Mouse (Mus musculus): ENCODE data around the gene AC109138.7. TPM values are rescaled to one million over a fixed set of nuclear protein-coding genes. Genes with fewer than 3 reads are reported as not detected.
A peak's percentile ranks its signal among the peaks of the same experiment; 100 is the strongest.

AC109138.7 gene
- polyA plus RNA-seq, 1 experiment from 2014 or later = not detected

DNA sequence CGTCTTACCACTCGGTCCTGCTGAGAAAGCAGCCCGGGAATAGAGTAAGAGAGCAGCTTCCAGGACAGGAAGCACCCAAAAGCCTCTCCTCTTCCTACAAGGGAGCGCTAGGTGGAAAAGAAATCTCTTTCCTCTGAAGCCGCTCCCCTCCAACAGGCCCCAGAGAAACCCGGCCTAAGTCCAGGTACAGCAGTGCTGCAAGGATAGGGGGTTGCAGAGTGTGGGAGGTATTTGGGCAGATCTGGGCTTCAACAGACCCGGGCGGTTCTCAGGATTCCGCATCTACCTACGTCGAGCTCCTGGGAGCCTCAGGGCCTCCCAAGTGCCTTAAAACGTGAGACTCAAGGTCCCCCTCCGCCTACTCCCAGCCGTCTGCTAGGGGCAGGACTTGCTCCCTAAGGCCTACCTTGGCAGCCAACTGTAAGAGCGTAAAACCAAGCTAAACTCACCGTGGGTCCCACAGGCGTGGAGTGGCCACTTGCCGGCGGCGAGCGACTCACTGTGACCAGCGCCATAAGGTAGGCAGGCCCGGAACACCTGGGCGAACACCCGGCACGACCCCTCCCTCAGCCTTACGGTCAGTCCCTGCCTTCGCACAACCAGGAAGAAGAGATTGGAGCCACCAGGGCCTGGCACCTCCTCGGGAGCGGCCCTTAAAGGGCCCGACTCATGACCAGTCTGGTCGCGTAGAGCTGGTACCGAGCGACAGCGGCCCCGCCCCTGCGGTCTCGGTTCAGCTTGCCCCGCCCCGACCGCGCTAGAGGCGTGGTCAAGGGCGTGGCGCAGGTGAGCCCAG lies 54.6 kb downstream of the AC109138.7 start, which contains the start of gene Ssh3:
TSS of gene Ssh3 (minus strand) at position 615 of the 796 bp plus-strand sequence.
- 6% methylated on average over 46 of the region's 46 CpGs for WGBS
- Histone ChIP-seq H3K9me3 (ENCODE audit: control insufficient read depth, low read length) (no peaks in the 10 kb centered on the region), H3K4me1 (replicated peaks; ENCODE audit: control insufficient read depth, insufficient read depth, low read length) (0 out of 2 replicates have a peak, but pooled peaks cover 5% of the 10 kb centered on the region), H3K36me3 (ENCODE audit: control insufficient read depth, insufficient read depth) (no peaks in the 10 kb centered on the region), H3K9ac (replicated peaks; ENCODE audit: low read depth, low read length) (peak within 1 kb of the TSS; percentile 49), H3K4me3 (replicated peaks; ENCODE audit: low read length) (peak within 1 kb of the TSS; percentile 34), H3K4me2 (ENCODE audit: low read length) (peak within 1 kb of the TSS; percentile 50), H3K27ac (ENCODE audit: low read length) (no peak within 1 kb of the TSS), H3K27me3 (replicated peaks; ENCODE audit: control insufficient read depth, insufficient read depth, low read length) (peaks cover 9% of the 10 kb centered on the region; the same call in 1 of the 2 replicates)
- ATAC-seq = peak; percentile 49; the same call in 1 of the 2 replicates

DNA sequence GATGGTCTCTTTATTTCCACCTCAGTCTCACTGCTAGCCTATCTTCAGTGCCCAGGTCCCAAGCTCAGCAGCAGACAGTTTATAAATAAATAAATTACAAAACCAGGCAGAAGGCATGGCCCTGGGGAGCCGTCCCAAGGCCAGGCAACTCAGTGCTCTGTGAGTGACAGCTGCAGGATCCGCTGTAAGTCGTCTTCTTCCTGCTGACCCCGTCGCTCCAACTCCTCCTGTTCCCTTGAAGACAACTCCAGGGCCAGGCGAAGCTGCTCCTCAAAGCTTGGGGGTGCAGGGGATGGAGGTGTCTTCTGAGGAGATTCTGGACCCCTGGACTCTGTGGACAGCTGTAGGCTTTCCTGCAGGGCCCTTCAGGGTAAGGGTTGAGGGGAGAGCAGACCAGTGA lies 56.0 kb downstream of the AC109138.7 start:
- ATAC-seq = no peak
- H3K27me3 ChIP-seq (replicated peaks; ENCODE audit: control insufficient read depth, insufficient read depth, low read length) = peaks cover 9% of the 10 kb centered on the region; the same call in 1 of the 2 replicates
- no peaks in the 10 kb centered on the region for H3K36me3 ChIP-seq (ENCODE audit: control insufficient read depth, insufficient read depth)
- no peaks in the 10 kb centered on the region for H3K9me3 ChIP-seq (ENCODE audit: control insufficient read depth, low read length)
- H3K4me2 ChIP-seq (ENCODE audit: low read length) = no peak overlapping the region
- no peak overlapping the region for H3K4me3 ChIP-seq (replicated peaks; ENCODE audit: low read length)
- no peak overlapping the region for H3K27ac ChIP-seq (ENCODE audit: low read length)
- H3K4me1 ChIP-seq (replicated peaks; ENCODE audit: control insufficient read depth, insufficient read depth, low read length) = 0 out of 2 replicates have a peak, but pooled peaks cover 5% of the 10 kb centered on the region
- 76% methylated on average over 6 of the region's 6 CpGs for WGBS
- no peak overlapping the region for H3K9ac ChIP-seq (replicated peaks; ENCODE audit: low read depth, low read length)

DNA sequence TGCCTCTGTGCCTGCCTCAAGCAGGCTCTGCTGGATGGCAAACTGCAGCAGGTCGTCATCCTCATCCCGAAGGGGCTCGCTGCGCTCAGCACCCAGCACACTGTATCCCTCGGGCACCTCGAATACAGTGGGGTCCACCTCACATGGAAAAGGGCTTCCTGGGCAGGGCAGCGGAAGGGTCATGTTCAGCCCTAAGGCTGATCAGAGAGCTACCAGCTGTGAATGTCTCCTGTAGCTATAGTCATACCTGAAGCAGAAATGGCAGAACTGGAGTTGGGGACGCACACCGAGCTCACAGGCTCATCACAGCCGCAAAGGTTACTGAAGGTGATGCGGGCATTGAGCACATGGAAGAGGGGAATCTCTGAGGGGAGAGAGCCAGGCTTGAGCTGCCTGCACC lies 56.8 kb downstream of the AC109138.7 start:
- Histone ChIP-seq H3K4me1 (replicated peaks; ENCODE audit: control insufficient read depth, insufficient read depth, low read length) (0 out of 2 replicates have a peak, but pooled peaks cover 5% of the 10 kb centered on the region), H3K4me3 (replicated peaks; ENCODE audit: low read length) (no peak overlapping the region), H3K27ac (ENCODE audit: low read length) (no peak overlapping the region), H3K9ac (replicated peaks; ENCODE audit: low read depth, low read length) (no peak overlapping the region), H3K4me2 (ENCODE audit: low read length) (no peak overlapping the region), H3K9me3 (ENCODE audit: control insufficient read depth, low read length) (peaks cover under 1% of the 10 kb centered on the region; the same call in 1 of the 2 replicates), H3K27me3 (replicated peaks; ENCODE audit: control insufficient read depth, insufficient read depth, low read length) (peaks cover 9% of the 10 kb centered on the region; the same call in 1 of the 2 replicates), H3K36me3 (ENCODE audit: control insufficient read depth, insufficient read depth) (no peaks in the 10 kb centered on the region)
- WGBS = 94% methylated on average over 11 of the region's 11 CpGs
- ATAC-seq = no peak

DNA sequence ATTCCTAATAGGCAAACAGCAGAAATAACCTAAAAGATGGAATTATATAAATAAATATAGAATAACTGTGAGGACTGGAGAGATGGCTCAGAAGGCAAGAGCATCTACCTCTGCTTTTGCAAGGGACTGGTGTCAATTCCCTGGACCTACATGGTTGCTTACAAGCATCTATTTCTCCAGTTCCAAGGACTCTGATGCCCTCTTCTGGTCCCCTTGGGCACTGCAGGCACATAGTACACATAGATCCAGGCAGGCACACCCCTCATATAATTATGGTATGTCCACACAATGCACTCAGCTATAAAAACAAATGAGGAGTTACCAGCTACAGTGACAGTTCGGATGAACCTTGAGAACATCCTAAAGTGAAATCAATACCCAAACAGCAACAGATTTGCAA lies 65.3 kb downstream of the AC109138.7 start:
- H3K4me1 ChIP-seq (replicated peaks; ENCODE audit: control insufficient read depth, insufficient read depth, low read length) = peaks cover 10% of the 10 kb centered on the region
- WGBS = 89% methylated on average over 1 of the region's 1 CpGs
- H3K9ac ChIP-seq (replicated peaks; ENCODE audit: low read depth, low read length) = no peak overlapping the region
- H3K4me2 ChIP-seq (ENCODE audit: low read length) = no peak overlapping the region
- no peak for ATAC-seq
- H3K36me3 ChIP-seq (ENCODE audit: control insufficient read depth, insufficient read depth) = peaks cover 3% of the 10 kb centered on the region; the same call in 1 of the 2 replicates
- no peak overlapping the region for H3K4me3 ChIP-seq (replicated peaks; ENCODE audit: low read length)
- peaks cover 6% of the 10 kb centered on the region; the same call in 1 of the 2 replicates for H3K9me3 ChIP-seq (ENCODE audit: control insufficient read depth, low read length)
- H3K27ac ChIP-seq (ENCODE audit: low read length) = no peak overlapping the region
- H3K27me3 ChIP-seq (replicated peaks; ENCODE audit: control insufficient read depth, insufficient read depth, low read length) = no peaks in the 10 kb centered on the region

DNA sequence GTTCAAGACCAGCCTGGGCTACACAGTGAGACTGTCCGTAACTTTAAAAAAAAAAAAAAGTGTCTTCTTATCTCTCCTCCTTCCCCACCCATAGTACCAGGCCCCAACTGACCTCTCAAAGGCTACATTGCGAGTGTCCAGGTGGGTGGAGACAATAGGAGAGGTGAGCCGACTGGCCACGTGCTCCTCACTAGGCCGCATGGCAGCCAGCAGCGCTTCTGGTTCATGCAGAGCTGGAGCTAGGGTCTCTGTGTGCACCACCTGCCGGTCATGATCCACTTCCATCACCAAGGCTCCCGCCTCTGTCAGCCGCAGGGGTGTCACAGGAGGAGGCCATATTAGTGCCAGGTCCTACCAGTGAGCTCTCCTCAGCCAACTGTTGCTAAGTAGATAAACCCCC lies 66.3 kb downstream of the AC109138.7 start:
- Histone ChIP-seq H3K27ac (ENCODE audit: low read length) (no peak overlapping the region), H3K36me3 (ENCODE audit: control insufficient read depth, insufficient read depth) (peaks cover 3% of the 10 kb centered on the region; the same call in 1 of the 2 replicates), H3K9me3 (ENCODE audit: control insufficient read depth, low read length) (peaks cover 6% of the 10 kb centered on the region; the same call in 1 of the 2 replicates), H3K4me2 (ENCODE audit: low read length) (no peak overlapping the region), H3K27me3 (replicated peaks; ENCODE audit: control insufficient read depth, insufficient read depth, low read length) (no peaks in the 10 kb centered on the region), H3K9ac (replicated peaks; ENCODE audit: low read depth, low read length) (no peak overlapping the region), H3K4me3 (replicated peaks; ENCODE audit: low read length) (no peak overlapping the region), H3K4me1 (replicated peaks; ENCODE audit: control insufficient read depth, insufficient read depth, low read length) (peaks cover 10% of the 10 kb centered on the region)
- no peak for ATAC-seq
- 95% methylated on average over 9 of the region's 9 CpGs for WGBS

Small RNA genes within 50 kb of the gene (microRNA-seq; reads per million reads assigned to microRNA genes)
- gene Gm26115 (not detected), gene Mir6985 (0.62 reads per million)

Other genes with a start within 250 kb of the AC109138.7 start
- gene Aldh3b2, start 242.0 kb upstream of the AC109138.7 start, polyA plus RNA-seq (2015; fragmentation: Nextera tagmentation; extraction: Ambion mirVana) = 0.30 and 1.1 TPM in 2 replicates
- gene Acy3, start 227.8 kb upstream of the AC109138.7 start, polyA plus RNA-seq (2015; fragmentation: Nextera tagmentation; extraction: Ambion mirVana) = 1.5 and 1.7 TPM in 2 replicates
- not detected in 2 replicates for gene Tbx10, start 221.6 kb upstream of the AC109138.7 start, polyA plus RNA-seq (2015; fragmentation: Nextera tagmentation; extraction: Ambion mirVana)
- 34.0 and 42.1 TPM in 2 replicates for gene Nudt8, start 213.8 kb upstream of the AC109138.7 start, polyA plus RNA-seq (2015; fragmentation: Nextera tagmentation; extraction: Ambion mirVana)
- gene Gm49405, start 213.7 kb upstream of the AC109138.7 start, polyA plus RNA-seq (2015; fragmentation: Nextera tagmentation; extraction: Ambion mirVana) = 6.6 and 9.6 TPM in 2 replicates
- 8.8 and 13.2 TPM in 2 replicates for gene Doc2g, start 211.0 kb upstream of the AC109138.7 start, polyA plus RNA-seq (2015; fragmentation: Nextera tagmentation; extraction: Ambion mirVana)
- gene Ndufv1, start 201.6 kb upstream of the AC109138.7 start, polyA plus RNA-seq (2015; fragmentation: Nextera tagmentation; extraction: Ambion mirVana) = 221 and 239 TPM in 2 replicates
- gene Gstp1, start 176.4 kb upstream of the AC109138.7 start, polyA plus RNA-seq (2015; fragmentation: Nextera tagmentation; extraction: Ambion mirVana) = 402 and 460 TPM in 2 replicates
- gene Gstp2, start 168.3 kb upstream of the AC109138.7 start, polyA plus RNA-seq (2015; fragmentation: Nextera tagmentation; extraction: Ambion mirVana) = 1.1 and 4.1 TPM in 2 replicates
- gene Gstp3, start 154.8 kb upstream of the AC109138.7 start, polyA plus RNA-seq (2015; fragmentation: Nextera tagmentation; extraction: Ambion mirVana) = not detected in 2 replicates
- not detected in 2 replicates for gene Cabp2, start 132.8 kb upstream of the AC109138.7 start, polyA plus RNA-seq (2015; fragmentation: Nextera tagmentation; extraction: Ambion mirVana)
- 76.6 and 80.3 TPM in 2 replicates for gene Cdk2ap2, start 117.2 kb upstream of the AC109138.7 start, polyA plus RNA-seq (2015; fragmentation: Nextera tagmentation; extraction: Ambion mirVana)
- gene Pitpnm1, start 114.4 kb upstream of the AC109138.7 start, polyA plus RNA-seq (2015; fragmentation: Nextera tagmentation; extraction: Ambion mirVana) = 49.6 and 75.5 TPM in 2 replicates
- 91.4 and 91.6 TPM in 2 replicates for gene Aip, start 88.5 kb upstream of the AC109138.7 start, polyA plus RNA-seq (2015; fragmentation: Nextera tagmentation; extraction: Ambion mirVana)
- not detected in 2 replicates for gene Gpr152, start 74.6 kb upstream of the AC109138.7 start, polyA plus RNA-seq (2015; fragmentation: Nextera tagmentation; extraction: Ambion mirVana)
- gene Cabp4, start 70.3 kb upstream of the AC109138.7 start, polyA plus RNA-seq (2015; fragmentation: Nextera tagmentation; extraction: Ambion mirVana) = 0.22 TPM in 1 of 2 replicates, not detected in the other
- gene Coro1b, start 65.7 kb upstream of the AC109138.7 start, polyA plus RNA-seq (2015; fragmentation: Nextera tagmentation; extraction: Ambion mirVana) = 143 and 145 TPM in 2 replicates
- 0.39 TPM in 1 of 2 replicates, not detected in the other for gene Ptprcap, start 60.8 kb upstream of the AC109138.7 start, polyA plus RNA-seq (2015; fragmentation: Nextera tagmentation; extraction: Ambion mirVana)
- gene Rps6kb2, start 51.0 kb upstream of the AC109138.7 start, polyA plus RNA-seq (2015; fragmentation: Nextera tagmentation; extraction: Ambion mirVana) = 52.6 and 59.8 TPM in 2 replicates
- gene Carns1, start 38.9 kb upstream of the AC109138.7 start, polyA plus RNA-seq (2015; fragmentation: Nextera tagmentation; extraction: Ambion mirVana) = 2.8 and 4.1 TPM in 2 replicates
- gene Tbc1d10c, start 23.1 kb upstream of the AC109138.7 start, polyA plus RNA-seq (2015; fragmentation: Nextera tagmentation; extraction: Ambion mirVana) = 0.29 and 0.42 TPM in 2 replicates
- gene Ppp1ca, start 22.3 kb upstream of the AC109138.7 start, polyA plus RNA-seq (2015; fragmentation: Nextera tagmentation; extraction: Ambion mirVana) = 551 and 574 TPM in 2 replicates
- 22.6 and 26.1 TPM in 2 replicates for gene Rad9a, start 12.7 kb upstream of the AC109138.7 start, polyA plus RNA-seq (2015; fragmentation: Nextera tagmentation; extraction: Ambion mirVana)
- 0.40 and 0.49 TPM in 2 replicates for gene Clcf1, start 119 bp upstream of the AC109138.7 start, polyA plus RNA-seq (2015; fragmentation: Nextera tagmentation; extraction: Ambion mirVana)
- 19.6 and 21.9 TPM in 2 replicates for gene Pold4, start 17.5 kb downstream of the AC109138.7 start, polyA plus RNA-seq (2015; fragmentation: Nextera tagmentation; extraction: Ambion mirVana)
- 7.2 and 11.8 TPM in 2 replicates for gene Ssh3, start 54.8 kb downstream of the AC109138.7 start, polyA plus RNA-seq (2015; fragmentation: Nextera tagmentation; extraction: Ambion mirVana)
- 24.0 and 38.6 TPM in 2 replicates for gene Ankrd13d, start 68.8 kb downstream of the AC109138.7 start, polyA plus RNA-seq (2015; fragmentation: Nextera tagmentation; extraction: Ambion mirVana)
- 20.6 and 28.1 TPM in 2 replicates for gene Grk2, start 91.9 kb downstream of the AC109138.7 start, polyA plus RNA-seq (2015; fragmentation: Nextera tagmentation; extraction: Ambion mirVana)
- 38.9 and 42.1 TPM in 2 replicates for gene Kdm2a, start 183.9 kb downstream of the AC109138.7 start, polyA plus RNA-seq (2015; fragmentation: Nextera tagmentation; extraction: Ambion mirVana)
- gene Rhod, start 225.1 kb downstream of the AC109138.7 start, polyA plus RNA-seq (2015; fragmentation: Nextera tagmentation; extraction: Ambion mirVana) = 5.3 and 5.7 TPM in 2 replicates